Mouse (Mus musculus): Measurements from ENCODE around the gene Faap20. TPM values are rescaled to one million over a fixed set of nuclear protein-coding genes. Genes with fewer than 3 reads are reported as not detected.

Gene Faap20
- total and polyA plus RNA-seq, 3 experiments: 18.6 to 34.4 TPM; not detected in 1

GRCm38 (mm10) chr4:155206498-155206897 is 43.1 kb upstream of the Faap20 start:
- H3K4me3 ChIP-seq (ENCODE audit: control insufficient read depth in 1 of 2, insufficient read depth in 1 of 2, low read depth in 2 of 2, low read length in 2 of 2): no peak overlapping the region
- H3K79me2 ChIP-seq (ENCODE audit: control insufficient read depth, insufficient read depth, low read length, poor library complexity): peaks cover 9% of the 10 kb centered on the region; the same call in 1 of the 2 replicates
- H3K9ac ChIP-seq (ENCODE audit: control insufficient read depth, low read depth, low read length, poor library complexity, severe bottlenecking): no peak overlapping the region
- no peaks in the 10 kb centered on the region for H3K9me3 ChIP-seq (replicated peaks; ENCODE audit: insufficient read depth, low read length)
- no peaks in the 10 kb centered on the region for H3K4me1 ChIP-seq (ENCODE audit: control insufficient read depth in 1 of 2, insufficient read depth in 2 of 2, low read length in 2 of 2)
- no peak overlapping the region for H3K27ac ChIP-seq (ENCODE audit: control insufficient read depth, low read depth, low read length)
- TF ChIP-seq NELFE (IDR thresholded peaks at IDR 0.05; ENCODE audit: low read depth, low read length): no peak
- H3K27me3 ChIP-seq (ENCODE audit: control insufficient read depth in 1 of 2, insufficient read depth in 2 of 2, low read length in 2 of 2): no peaks in the 10 kb centered on the region
- no peak for DNase-seq (ENCODE audit: low read depth, low spot score)
- H3K36me3 ChIP-seq (ENCODE audit: control insufficient read depth in 1 of 2, insufficient read depth in 2 of 2, low read length in 2 of 2): no peaks in the 10 kb centered on the region

GRCm38 (mm10) chr4:155207841-155208240 is 41.8 kb upstream of the Faap20 start:
- DNase-seq (ENCODE audit: low read depth, low spot score): no peak
- Histone ChIP-seq H3K79me2 (ENCODE audit: control insufficient read depth, insufficient read depth, low read length, poor library complexity) (peaks cover 9% of the 10 kb centered on the region; the same call in 1 of the 2 replicates), H3K27ac (ENCODE audit: control insufficient read depth, low read depth, low read length) (no peak overlapping the region), H3K9ac (ENCODE audit: control insufficient read depth, low read depth, low read length, poor library complexity, severe bottlenecking) (no peak overlapping the region), H3K4me3 (ENCODE audit: control insufficient read depth in 1 of 2, insufficient read depth in 1 of 2, low read depth in 2 of 2, low read length in 2 of 2) (no peak overlapping the region), H3K36me3 (ENCODE audit: control insufficient read depth in 1 of 2, insufficient read depth in 2 of 2, low read length in 2 of 2) (no peaks in the 10 kb centered on the region), H3K9me3 (replicated peaks; ENCODE audit: insufficient read depth, low read length) (no peaks in the 10 kb centered on the region), H3K4me1 (ENCODE audit: control insufficient read depth in 1 of 2, insufficient read depth in 2 of 2, low read length in 2 of 2) (no peaks in the 10 kb centered on the region), H3K27me3 (ENCODE audit: control insufficient read depth in 1 of 2, insufficient read depth in 2 of 2, low read length in 2 of 2) (no peaks in the 10 kb centered on the region)
- TF ChIP-seq ZNF384 (IDR thresholded peaks at IDR 0.05; ENCODE audit: low read depth, low read length) (no peak), CTCF (IDR thresholded peaks at IDR 0.05 in 2 of 3, conservative IDR thresholded peaks at IDR 0.05 in 1 of 3; ENCODE audit: control insufficient read depth in 1 of 3, insufficient read depth in 1 of 3, low read depth in 2 of 3, low read length in 3 of 3, poor library complexity in 1 of 3, severe bottlenecking in 1 of 3) (no peak), MEF2A (IDR thresholded peaks at IDR 0.05; ENCODE audit: extremely low read depth, insufficient replicate concordance, low read depth, low read length, poor library complexity, severe bottlenecking) (no peak), CHD2 (IDR thresholded peaks at IDR 0.05; ENCODE audit: low read length) (no peak), RAD21 (IDR thresholded peaks at IDR 0.05; ENCODE audit: low read depth, low read length) (no peak), JUND (IDR thresholded peaks at IDR 0.05; ENCODE audit: low read depth, low read length) (no peak), ELF1 (IDR thresholded peaks at IDR 0.05; ENCODE audit: low read depth, low read length) (no peak), POLR2A (IDR thresholded peaks at IDR 0.05; ENCODE audit: control insufficient read depth in 1 of 2, insufficient read depth in 1 of 2, low read depth in 1 of 2, low read length in 2 of 2, poor library complexity in 1 of 2) (no peak), ZC3H11A (IDR thresholded peaks at IDR 0.05; ENCODE audit: low read depth, low read length) (no peak), TCF12 (IDR thresholded peaks at IDR 0.05; ENCODE audit: low read depth, low read length) (no peak), GABPA (IDR thresholded peaks at IDR 0.05; ENCODE audit: low read depth, low read length) (no peak), MYC (IDR thresholded peaks at IDR 0.05; ENCODE audit: low read depth, low read length) (no peak), BHLHE40 (IDR thresholded peaks at IDR 0.05; ENCODE audit: borderline replicate concordance, low read depth, low read length) (no peak), SMC3 (IDR thresholded peaks at IDR 0.05; ENCODE audit: low read depth, low read length) (no peak), MAX (IDR thresholded peaks at IDR 0.05; ENCODE audit: low read length) (no peak), EP300 (IDR thresholded peaks at IDR 0.05; ENCODE audit: low read depth in 1 of 2, low read length in 2 of 2) (no peak), GATA1 (IDR thresholded peaks at IDR 0.05; ENCODE audit: low read depth, low read length) (no peak), E2F4 (IDR thresholded peaks at IDR 0.05; ENCODE audit: borderline replicate concordance, low read depth, low read length) (no peak), USF1 (IDR thresholded peaks at IDR 0.05; ENCODE audit: low read depth, low read length) (no peak), ETS1 (IDR thresholded peaks at IDR 0.05; ENCODE audit: low read depth, low read length) (no peak)

Data from MEL (cell line).